Mouse (Mus musculus) forebrain, embryonic 16.5 days (tissue): ENCODE measurements around the gene Leng8. TPM values are rescaled to one million over a fixed set of nuclear protein-coding genes. Genes with fewer than 3 reads are reported as not detected.

Experiments
- ATAC-seq: fragments of 200-750 bp; cut with Nextera tagmentation; 2 replicates; pipeline ENCODE4 v1.8.0; 2017; ENCODE audit warnings: mild to moderate bottlenecking, moderate library complexity
- H3K27ac ChIP-seq: fragments of 300-500 bp; sonication (generic); 2 replicates; pipeline ENCODE4 v1.5.1; 2014; ENCODE audit warnings: low read length, control low read depth
- H3K27me3 ChIP-seq: fragments of 300-500 bp; sonication (generic); replicated peaks from 2 replicates; pipeline ENCODE4 v1.6.1; 2014; ENCODE audit warnings: low read length; ENCODE audit not compliant: control insufficient read depth, insufficient read depth
- H3K36me3 ChIP-seq: fragments of 300-500 bp; sonication (generic); 2 replicates; pipeline ENCODE4 v1.6.1; 2014; ENCODE audit not compliant: control insufficient read depth, insufficient read depth
- H3K4me1 ChIP-seq: fragments of 300-500 bp; sonication (generic); replicated peaks from 2 replicates; pipeline ENCODE4 v1.6.1; 2014; ENCODE audit warnings: low read length; ENCODE audit not compliant: control insufficient read depth, insufficient read depth
- H3K4me2 ChIP-seq: fragments of 300-500 bp; sonication (generic); 2 replicates; pipeline ENCODE4 v1.6.1; 2014; ENCODE audit warnings: mild to moderate bottlenecking, low read length, control low read depth
- H3K4me3 ChIP-seq: fragments of 300-500 bp; sonication (generic); replicated peaks from 2 replicates; pipeline ENCODE4 v1.5.1; 2014; ENCODE audit warnings: mild to moderate bottlenecking, low read length, control low read depth
- H3K9ac ChIP-seq: fragments of 300-500 bp; sonication (generic); replicated peaks from 2 replicates; pipeline ENCODE4 v1.6.1; 2014; ENCODE audit warnings: low read depth, low read length, control low read depth
- H3K9me3 ChIP-seq: fragments of 300-500 bp; sonication (generic); 2 replicates; pipeline ENCODE4 v1.6.1; 2016; ENCODE audit warnings: low read length; ENCODE audit not compliant: control insufficient read depth
- WGBS: fragments of 180-500 bp; shearing (Covaris S2); extraction: QIAGEN DNeasy Blood & Tissue Kit; methylation state at CpG from one replicate; pipeline ENCODE4 v1.1.7; 2014; 5-methylcytosine and 5-hydroxymethylcytosine counted together
- polyA plus RNA-seq: library from polyadenylated mRNA; unstranded; fragments of >200 nt; fragmentation: Nextera tagmentation; extraction: Ambion mirVana; gene quantifications from 2 replicates; pipeline ENCODE4 v1.2.1, GENCODE M21; 2015

Gene Leng8
- polyA plus RNA-seq, 1 experiment from 2014 or later = 95.7 TPM

DNA sequence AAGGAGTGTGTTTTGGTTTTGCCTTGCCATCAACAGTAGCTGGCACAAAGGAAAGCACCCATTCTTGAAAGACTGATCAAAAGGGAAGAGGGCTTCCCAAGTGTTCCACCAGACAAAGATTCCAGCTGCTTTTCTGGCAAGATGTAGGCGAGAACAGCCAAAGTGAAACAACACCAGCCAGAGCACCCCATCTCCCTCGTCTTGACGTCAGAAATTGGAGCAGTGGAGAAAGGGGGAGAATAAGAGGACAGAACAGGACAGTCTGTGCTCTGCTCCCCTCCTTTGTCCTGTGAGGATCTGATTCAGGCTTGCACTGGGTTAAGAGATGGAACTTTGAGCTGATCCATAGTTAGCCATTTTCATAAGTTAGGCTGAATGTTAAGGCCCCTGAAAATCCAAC is 25.1 kb upstream of the Leng8 start:
- no peak overlapping the region for H3K27ac ChIP-seq
- no peaks in the 10 kb centered on the region for H3K9me3 ChIP-seq
- H3K9ac ChIP-seq = no peak overlapping the region
- no peak for ATAC-seq
- H3K27me3 ChIP-seq = no peaks in the 10 kb centered on the region
- H3K4me3 ChIP-seq = no peak overlapping the region
- no peaks in the 10 kb centered on the region for H3K4me1 ChIP-seq
- WGBS = 37% methylated on average over 3 of the region's 3 CpGs
- H3K4me2 ChIP-seq = no peak overlapping the region
- no peaks in the 10 kb centered on the region for H3K36me3 ChIP-seq

DNA sequence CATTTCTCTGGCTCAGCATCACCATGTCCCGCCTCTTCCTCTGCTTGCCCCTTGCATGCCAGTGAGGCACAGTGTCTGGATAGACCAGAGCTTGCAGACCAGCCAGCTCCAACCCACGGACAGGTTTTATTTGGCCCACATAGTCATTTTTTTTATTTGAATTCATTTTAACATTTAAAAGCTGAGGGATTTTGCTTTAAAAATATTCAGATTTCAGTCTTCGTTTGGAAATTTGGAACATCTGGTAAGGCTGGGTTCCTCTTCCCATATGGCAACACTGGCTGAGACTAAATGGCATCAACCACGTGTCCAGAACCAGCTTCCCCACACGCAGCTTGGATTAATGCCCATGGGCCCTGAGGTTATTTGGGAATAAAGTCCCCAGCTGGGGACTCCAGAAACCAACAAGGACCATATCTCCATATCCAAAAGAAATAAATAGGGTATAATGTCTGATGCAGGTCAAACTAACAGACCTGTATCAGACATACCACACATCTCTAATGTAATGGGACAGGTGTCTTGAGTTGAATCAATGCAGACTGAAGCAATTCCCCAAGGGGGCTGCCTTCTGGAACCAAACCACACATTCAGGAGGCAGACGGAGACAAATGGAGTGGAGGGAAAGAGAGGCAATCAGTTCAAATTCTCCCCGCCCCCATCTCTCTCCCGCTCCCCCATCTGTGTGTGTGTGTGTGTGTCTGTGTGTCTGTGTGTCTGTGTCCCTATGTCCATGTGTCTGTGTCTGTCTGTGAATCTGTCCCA is 19.6 kb upstream of the Leng8 start:
- no peaks in the 10 kb centered on the region for H3K36me3 ChIP-seq
- H3K27ac ChIP-seq = no peak overlapping the region
- no peak overlapping the region for H3K4me3 ChIP-seq
- H3K4me2 ChIP-seq = no peak overlapping the region
- no peaks in the 10 kb centered on the region for H3K27me3 ChIP-seq
- WGBS = 57% methylated on average over 8 of the region's 8 CpGs
- no peaks in the 10 kb centered on the region for H3K9me3 ChIP-seq
- no peak for ATAC-seq
- no peak overlapping the region for H3K9ac ChIP-seq
- peaks cover 29% of the 10 kb centered on the region for H3K4me1 ChIP-seq

DNA sequence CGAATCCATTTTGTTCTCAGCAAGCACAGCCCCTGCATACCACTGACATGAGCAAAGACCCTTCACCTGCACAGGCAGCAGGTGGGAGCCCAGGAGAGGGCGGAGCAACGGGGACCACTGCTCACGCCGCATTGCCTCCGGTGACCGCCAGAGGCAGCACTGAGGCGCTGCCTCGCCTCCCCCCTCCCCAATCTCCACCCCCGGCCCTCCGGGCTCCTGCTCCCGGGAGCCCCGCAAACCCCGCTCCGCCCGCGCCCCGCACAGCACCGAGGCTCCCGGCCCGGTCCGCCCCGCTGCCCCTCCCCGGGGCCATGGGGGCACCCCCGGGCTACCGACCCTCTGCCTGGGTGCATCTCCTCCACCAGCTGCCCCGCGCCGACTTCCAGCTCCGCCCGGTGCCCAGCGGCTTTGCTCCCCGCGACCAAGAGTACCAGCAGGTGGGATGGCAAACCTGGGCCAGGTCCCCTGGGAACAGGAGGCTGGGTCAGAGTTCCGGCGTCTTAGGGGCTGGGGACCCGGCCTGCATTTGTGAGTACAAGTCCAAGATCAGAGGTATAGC is 17.4 kb upstream of the Leng8 start, which contains the start of gene Ttyh1:
Gene Ttyh1 (plus strand): TSS at position 65 of the 559 bp plus-strand sequence.
- Histone ChIP-seq H3K4me1 (peaks cover 50% of the 10 kb centered on the region), H3K27me3 (no peaks in the 10 kb centered on the region), H3K9me3 (no peaks in the 10 kb centered on the region), H3K4me3 (peak within 1 kb of the TSS; percentile 84), H3K27ac (peak within 1 kb of the TSS; percentile 80), H3K9ac (peak within 1 kb of the TSS; percentile 97), H3K4me2 (peak within 1 kb of the TSS; percentile 75), H3K36me3 (no peaks in the 10 kb centered on the region)
- ATAC-seq = 0 out of 2 replicates have a peak, but pooled peaks have one; percentile 1
- under 1% methylated on average over 37 of the region's 37 CpGs for WGBS

DNA sequence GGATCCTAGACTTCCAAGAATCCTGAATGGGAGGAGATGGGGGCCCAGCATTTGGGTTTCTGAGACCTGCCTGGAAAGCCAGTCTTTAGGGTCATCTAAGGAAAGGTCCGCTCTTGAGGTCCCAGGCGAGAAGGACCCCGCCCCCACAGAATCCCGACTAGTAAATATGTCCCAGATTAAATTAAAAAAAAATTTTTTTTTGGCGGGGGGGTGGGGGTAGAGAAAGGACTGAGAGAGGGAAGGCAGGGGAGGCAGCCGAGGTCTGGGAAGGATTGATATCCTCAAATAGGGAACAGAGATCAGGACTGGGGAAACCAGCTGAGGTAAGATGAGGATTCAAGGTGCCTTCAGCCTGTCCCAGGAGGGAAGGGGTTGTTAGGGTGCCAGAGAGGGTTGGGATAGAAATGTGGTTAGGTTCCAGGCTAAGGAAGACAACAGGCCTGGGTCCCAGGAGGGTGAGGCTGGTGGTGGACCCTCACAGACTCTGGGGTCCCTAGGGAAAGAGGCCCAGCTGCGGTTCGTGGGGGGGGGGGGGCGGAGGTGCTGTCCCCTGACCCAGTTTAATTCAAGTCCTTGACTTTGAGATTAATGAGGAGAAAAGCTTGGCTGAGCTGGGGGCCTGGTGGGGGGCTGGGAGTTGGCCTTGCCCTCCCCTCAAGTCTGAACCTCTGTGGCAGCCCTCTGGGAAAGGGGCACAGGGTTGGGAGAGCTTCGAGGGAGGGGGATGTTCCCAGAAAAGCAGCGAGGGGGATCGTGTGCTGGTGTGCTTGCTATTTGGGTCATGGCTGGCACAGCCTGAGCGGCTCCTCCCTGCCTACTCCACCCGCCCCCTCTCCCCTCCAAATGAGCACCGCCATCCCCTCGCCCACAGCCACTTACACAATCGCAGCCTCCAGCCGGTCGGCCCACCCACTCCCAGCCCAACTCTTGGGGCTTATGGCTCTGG is 16.6 kb upstream of the Leng8 start:
- WGBS = 5% methylated on average over 19 of the region's 19 CpGs
- Histone ChIP-seq H3K4me2 (peak overlapping the region; percentile 75), H3K4me3 (peak overlapping the region; percentile 84), H3K9ac (peak overlapping the region; percentile 97), H3K9me3 (no peaks in the 10 kb centered on the region), H3K27me3 (no peaks in the 10 kb centered on the region), H3K36me3 (no peaks in the 10 kb centered on the region), H3K4me1 (peaks cover 58% of the 10 kb centered on the region), H3K27ac (peak overlapping the region; percentile 80)
- ATAC-seq = peak; percentile 2

DNA sequence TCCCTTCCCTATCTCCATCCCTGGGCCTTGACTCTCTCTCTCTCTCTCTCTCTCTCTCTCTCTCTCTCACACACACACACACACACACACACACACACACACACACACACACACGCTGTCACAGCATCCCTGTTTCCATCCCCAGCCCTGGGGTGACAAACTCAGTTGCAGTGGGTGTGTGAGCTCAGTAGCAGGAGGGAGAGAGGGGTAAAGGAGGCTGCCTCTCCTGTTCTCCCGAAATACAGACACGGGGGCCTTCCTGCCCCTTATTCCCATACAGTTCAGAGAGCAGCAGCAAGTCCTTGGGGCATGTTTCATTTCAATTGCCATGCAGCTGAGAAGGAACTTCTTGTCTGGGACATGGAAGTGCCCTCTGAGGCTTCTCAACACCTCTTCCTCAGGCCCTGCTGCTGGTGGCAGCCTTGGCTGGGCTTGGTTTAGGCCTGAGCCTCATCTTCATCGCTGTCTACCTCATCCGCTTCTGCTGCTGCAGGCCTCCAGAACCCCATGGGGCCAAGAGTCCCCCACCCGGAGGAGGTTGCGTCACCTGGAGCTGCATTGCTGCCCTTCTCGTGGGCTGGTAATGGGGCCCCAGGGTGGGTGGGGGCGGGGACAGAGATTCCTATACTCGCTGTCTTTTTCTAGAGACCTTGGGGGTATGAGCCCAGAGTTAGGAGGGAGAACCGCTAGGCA is 14.6 kb upstream of the Leng8 start:
- Histone ChIP-seq H3K9ac (peak overlapping the region; percentile 97; the same call in 1 of the 2 replicates), H3K9me3 (no peaks in the 10 kb centered on the region), H3K4me2 (peak overlapping the region; percentile 75), H3K4me3 (0 out of 2 replicates have a peak overlapping the region, but pooled peaks have one; percentile 10), H3K27me3 (no peaks in the 10 kb centered on the region), H3K27ac (peak overlapping the region; percentile 86), H3K4me1 (peaks cover 62% of the 10 kb centered on the region), H3K36me3 (no peaks in the 10 kb centered on the region)
- ATAC-seq = no peak
- 24% methylated on average over 11 of the region's 11 CpGs for WGBS

DNA sequence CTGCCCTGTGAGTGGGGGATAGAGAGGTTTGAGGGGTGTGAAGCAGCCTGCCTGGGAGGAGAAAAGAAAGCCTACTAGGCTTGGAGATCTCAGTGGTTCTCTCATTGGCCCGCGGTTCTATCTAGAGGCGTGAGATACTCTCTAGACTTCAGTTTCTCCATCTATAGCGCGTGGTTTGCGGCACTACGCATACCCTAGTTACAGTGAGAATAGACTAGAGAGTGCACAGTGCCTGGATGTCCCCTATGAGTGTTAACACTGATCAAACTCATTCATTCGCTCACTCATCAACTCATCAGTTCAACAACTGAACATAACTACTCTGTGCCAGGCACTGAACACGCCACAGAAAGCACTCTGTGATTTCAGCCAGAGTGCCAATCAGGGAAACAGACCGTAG is 14.1 kb upstream of the Leng8 start:
- Histone ChIP-seq H3K9me3 (no peaks in the 10 kb centered on the region), H3K27ac (peak overlapping the region; percentile 86), H3K27me3 (no peaks in the 10 kb centered on the region), H3K4me2 (peak overlapping the region; percentile 28), H3K36me3 (no peaks in the 10 kb centered on the region), H3K4me1 (peaks cover 62% of the 10 kb centered on the region), H3K4me3 (0 out of 2 replicates have a peak overlapping the region, but pooled peaks have one; percentile 1), H3K9ac (no peak overlapping the region; the same call in 1 of the 2 replicates)
- ATAC-seq = no peak
- WGBS = 55% methylated on average over 10 of the region's 10 CpGs

DNA sequence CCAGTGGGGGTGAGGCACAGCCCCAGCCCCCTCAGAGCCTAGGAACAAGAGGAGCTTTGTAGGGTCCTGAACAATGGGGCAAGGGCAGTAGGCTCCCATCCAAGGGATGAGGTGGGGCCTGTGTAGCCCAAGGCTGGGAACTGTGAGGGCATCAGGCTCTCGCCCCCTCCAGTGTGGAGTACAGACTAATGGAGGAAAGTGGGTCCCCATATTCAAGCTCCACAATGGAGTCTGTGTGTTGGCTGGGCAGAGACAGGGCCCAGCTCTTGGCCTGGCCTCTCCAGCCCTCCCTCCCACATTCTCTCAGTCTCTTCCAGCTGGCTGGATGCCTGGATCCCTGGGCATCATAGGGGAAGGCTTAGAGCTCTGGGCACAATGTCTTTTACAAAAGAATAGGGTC is 13.1 kb upstream of the Leng8 start:
- ATAC-seq = peak; percentile 77
- Histone ChIP-seq H3K27me3 (no peaks in the 10 kb centered on the region), H3K9ac (peak overlapping the region; percentile 23; the same call in 1 of the 2 replicates), H3K4me2 (peak overlapping the region; percentile 53), H3K9me3 (no peaks in the 10 kb centered on the region), H3K27ac (peak overlapping the region; percentile 86), H3K36me3 (no peaks in the 10 kb centered on the region), H3K4me3 (peak overlapping the region; percentile 5; the same call in 1 of the 2 replicates), H3K4me1 (peaks cover 62% of the 10 kb centered on the region)
- whole genome bisulfite sequencing = 0% methylated on average over 1 of the region's 1 CpGs

DNA sequence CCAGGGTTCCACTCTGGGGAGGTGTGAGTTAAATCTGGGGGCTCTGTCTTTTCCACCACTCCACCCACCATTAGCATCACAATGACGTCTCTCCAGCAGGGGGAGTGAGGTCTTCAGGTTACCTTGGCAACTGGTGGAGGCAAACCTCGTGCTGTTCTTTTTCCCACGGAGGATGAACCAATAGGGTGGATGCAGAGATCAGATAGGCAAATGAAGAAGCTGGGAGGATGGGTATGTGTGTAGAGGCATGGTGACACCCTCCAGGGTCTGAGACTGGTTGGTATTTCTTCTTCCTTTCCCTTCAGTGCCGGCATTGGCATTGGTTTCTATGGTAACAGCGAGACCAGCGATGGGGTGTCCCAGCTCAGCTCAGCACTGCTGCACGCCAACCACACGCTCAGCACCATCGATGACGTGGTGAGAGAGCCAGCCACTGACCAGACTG is 12.5 kb upstream of the Leng8 start:
- Histone ChIP-seq H3K27me3 (no peaks in the 10 kb centered on the region), H3K4me1 (peaks cover 58% of the 10 kb centered on the region), H3K27ac (peak overlapping the region; percentile 86), H3K9me3 (no peaks in the 10 kb centered on the region), H3K4me2 (peak overlapping the region; percentile 53), H3K9ac (peak overlapping the region; percentile 23), H3K36me3 (no peaks in the 10 kb centered on the region), H3K4me3 (peak overlapping the region; percentile 30)
- ATAC-seq = peak; percentile 87
- WGBS = 0% methylated on average over 10 of the region's 10 CpGs
